Comparison of ENCODE assay signal across 16 mouse cellular contexts in genomic region chr11:35977796-35978195, GRCm38 (mm10). TPM values are rescaled to one million over a fixed set of nuclear protein-coding genes. Genes with fewer than 3 reads are reported as not detected.
DNase-seq lines count a peak whose midpoint lies in the region; ATAC-seq and TF ChIP-seq lines count a peak whose summit lies in the region.
"Had no signal": no experiment of that assay in that cellular context is flagged by ENCODE, and none has a peak within 500 bp of the region (broad histone marks: within the 10 kb centered on the region; RNA-seq: fewer than 3 reads in every experiment).

No protein-coding gene starts in this region.

- no peaks in the 10 kb centered on the region for H3K9me3 ChIP-seq in kidney, embryonic 16.5 days (ENCODE audit: low read length)
- H3K9me3 ChIP-seq in forebrain, embryonic 16.5 days (ENCODE audit: control insufficient read depth, low read length): no peaks in the 10 kb centered on the region
- H3K9me3 ChIP-seq in midbrain, embryonic 10.5 days (replicated peaks): no peaks in the 10 kb centered on the region
- H3K9me3 ChIP-seq: heart, embryonic 10.5 days; megakaryocyte, embryonic 14.5 days had no signal

- ATAC-seq in kidney, embryonic 16.5 days (ENCODE audit: low FRiP score, low TSS enrichment): no peak
- no peak for ATAC-seq in forebrain, embryonic 16.5 days

- H3K9ac ChIP-seq in kidney, embryonic 16.5 days (replicated peaks; ENCODE audit: low read length): no peak overlapping the region
- H3K9ac ChIP-seq in forebrain, embryonic 16.5 days (replicated peaks; ENCODE audit: low read depth, low read length): 0 out of 2 replicates have a peak overlapping the region, but pooled peaks have one; percentile 5
- H3K9ac ChIP-seq: liver, embryonic 14.5 days had no signal

- TF ChIP-seq POLR2A in cortical plate, adult 2 months (IDR thresholded peaks at IDR 0.05; ENCODE audit: extremely low read depth, insufficient read depth, low read length): no peak

- 84% methylated on average over 3 of the region's 3 CpGs for WGBS in kidney, embryonic 16.5 days
- 67% methylated on average over 3 of the region's 3 CpGs for WGBS in forebrain, embryonic 16.5 days
- 84% methylated on average over 3 of the region's 3 CpGs for WGBS in midbrain, embryonic 10.5 days

- H3K36me3 ChIP-seq in kidney, embryonic 16.5 days (ENCODE audit: insufficient read depth, low read length): no peaks in the 10 kb centered on the region
- no peaks in the 10 kb centered on the region for H3K36me3 ChIP-seq in forebrain, embryonic 16.5 days (ENCODE audit: control insufficient read depth, insufficient read depth)
- no peaks in the 10 kb centered on the region for H3K36me3 ChIP-seq in midbrain, embryonic 10.5 days
- H3K36me3 ChIP-seq: heart, embryonic 10.5 days had no signal

- H3K27me3 ChIP-seq in kidney, embryonic 16.5 days (ENCODE audit: insufficient read depth, low read length): peaks cover 4% of the 10 kb centered on the region; the same call in 1 of the 2 replicates
- no peaks in the 10 kb centered on the region for H3K27me3 ChIP-seq in forebrain, embryonic 16.5 days (replicated peaks; ENCODE audit: control insufficient read depth, insufficient read depth, low read length)
- H3K27me3 ChIP-seq in midbrain, embryonic 10.5 days (ENCODE audit: low read depth, poor library complexity, severe bottlenecking): peaks cover 48% of the 10 kb centered on the region

- H3K4me1 ChIP-seq in kidney, embryonic 16.5 days (ENCODE audit: insufficient read depth, low read length): peaks cover 31% of the 10 kb centered on the region; the same call in 1 of the 2 replicates
- H3K4me1 ChIP-seq in cortical plate, adult 2 months (ENCODE audit: control insufficient read depth, insufficient read depth, low read length): peaks cover 5% of the 10 kb centered on the region; the same call in 1 of the 2 replicates
- H3K4me1 ChIP-seq in forebrain, embryonic 16.5 days (replicated peaks; ENCODE audit: control insufficient read depth, insufficient read depth, low read length): peaks cover 46% of the 10 kb centered on the region
- peaks cover 78% of the 10 kb centered on the region for H3K4me1 ChIP-seq in midbrain, embryonic 10.5 days

- no peak overlapping the region for H3K4me3 ChIP-seq in kidney, embryonic 16.5 days (ENCODE audit: low read length)
- peak overlapping the region; percentile 90; the same call in 1 of the 2 replicates for H3K4me3 ChIP-seq in cortical plate, adult 2 months (ENCODE audit: insufficient read depth, low read length)
- peak overlapping the region; percentile 15 for H3K4me3 ChIP-seq in forebrain, embryonic 16.5 days (replicated peaks; ENCODE audit: low read length)
- peak overlapping the region; percentile 89 for H3K4me3 ChIP-seq in midbrain, embryonic 10.5 days
- H3K4me3 ChIP-seq: heart, embryonic 10.5 days; megakaryocyte, embryonic 14.5 days had no signal

- TF ChIP-seq CTCF in cortical plate, adult 2 months (IDR thresholded peaks at IDR 0.05; ENCODE audit: extremely low read depth, insufficient read depth, low read length): no peak

- no peak for DNase-seq in kidney, adult 9 months
- DNase-seq in midbrain, embryonic 10.5 days (ENCODE audit: low spot score): no peak
- DNase-seq in spleen, adult 12 weeks (ENCODE audit: low spot score): no peak
- no peak for DNase-seq in urinary bladder, postnatal 25 days (ENCODE audit: low spot score)
- no peak for DNase-seq in left cerebral cortex, adult 11 months (ENCODE audit: low spot score)
- DNase-seq: B cell, adult 2 months; cerebellum, adult 11-12 months; embryo, embryonic 11 days; gastrocnemius, postnatal 10 days; right cerebral cortex, postnatal 4 days had no signal

- no peak overlapping the region for H3K27ac ChIP-seq in kidney, embryonic 16.5 days (ENCODE audit: low read length)
- no peak overlapping the region for H3K27ac ChIP-seq in cortical plate, adult 2 months (ENCODE audit: insufficient read depth, low read length)
- no peak overlapping the region for H3K27ac ChIP-seq in forebrain, embryonic 16.5 days (ENCODE audit: low read length)
- 0 out of 2 replicates have a peak overlapping the region, but pooled peaks have one; percentile 68 for H3K27ac ChIP-seq in midbrain, embryonic 10.5 days (replicated peaks)
- H3K27ac ChIP-seq: heart, embryonic 10.5 days; liver, embryonic 14.5 days had no signal

- H3K4me2 ChIP-seq in kidney, embryonic 16.5 days (replicated peaks; ENCODE audit: low read depth, low read length): peak overlapping the region; percentile 83
- peak overlapping the region; percentile 73 for H3K4me2 ChIP-seq in forebrain, embryonic 16.5 days (ENCODE audit: low read length)

RNA-seq across cellular contexts. Expression of gene Wwc1, which starts 2.5 kb away (rescaled TPM):
- polyA plus RNA-seq in kidney, embryonic 16.5 days (2015; fragmentation: Nextera tagmentation; extraction: Ambion mirVana): 5.9 and 8.3 TPM in 2 replicates
- polyA plus RNA-seq in cortical plate, adult 2 months (2012; rRNA removed): 62.7 and 68.2 TPM in 2 replicates
- polyA plus RNA-seq in forebrain, embryonic 16.5 days (2015; fragmentation: Nextera tagmentation; extraction: Ambion mirVana): 10.2 and 14.9 TPM in 2 replicates
- 5.0 and 5.3 TPM in 2 replicates for polyA plus RNA-seq in midbrain, embryonic 10.5 days (2016; fragmentation: Nextera tagmentation; extraction: Ambion mirVana)
